Mouse (Mus musculus) cerebellum, adult 9-10 months (tissue): ENCODE data around the gene Chrnb2.

Experiments
- DNase-seq: peaks from one replicate; pipeline ENCODE4 v3.0.0; 2022

Chrnb2 gene

GRCm38 (mm10) chr3:89774236-89774960 lies 10.0 kb upstream of the Chrnb2 start:
- DNase-seq: peak; percentile 56

- peak; percentile 66 for DNase-seq
Observed at GRCm38 (mm10) chr3:89773740-89774211, 9.3 kb upstream of the Chrnb2 start.

GRCm38 (mm10) chr3:89772968-89773709 lies 8.7 kb upstream of the Chrnb2 start, which contains the start of gene Ube2q1:
Gene Ube2q1 (plus strand): TSS chr3:89773616.
- peak; percentile 96 for DNase-seq

- DNase-seq: peak; percentile 93
Observed at GRCm38 (mm10) chr3:89772588-89772967, 8.1 kb upstream of the Chrnb2 start.

- peak; percentile 17 for DNase-seq
Observed at GRCm38 (mm10) chr3:89770425-89771002, 6.1 kb upstream of the Chrnb2 start.

- no peak for DNase-seq
Observed at GRCm38 (mm10) chr3:89769584-89769983, 5.2 kb upstream of the Chrnb2 start.

GRCm38 (mm10) chr3:89759786-89760185 lies 4.6 kb downstream of the Chrnb2 start:
- DNase-seq: peak; percentile 97

GRCm38 (mm10) chr3:89757851-89758250 lies 6.6 kb downstream of the Chrnb2 start:
- peak; percentile 68 for DNase-seq

- peak; percentile 61 for DNase-seq
Observed at GRCm38 (mm10) chr3:89755283-89755682, 9.1 kb downstream of the Chrnb2 start.

- DNase-seq: no peak
Observed at GRCm38 (mm10) chr3:89752307-89752706, 12.1 kb downstream of the Chrnb2 start.

GRCm38 (mm10) chr3:89738509-89738908 lies 25.9 kb downstream of the Chrnb2 start:
- no peak for DNase-seq

- no peak for DNase-seq
Observed at GRCm38 (mm10) chr3:89732091-89732490, 32.3 kb downstream of the Chrnb2 start.

- DNase-seq: peak; percentile 61
Observed at GRCm38 (mm10) chr3:89730350-89731331, 33.8 kb downstream of the Chrnb2 start.

GRCm38 (mm10) chr3:89728848-89729247 lies 35.6 kb downstream of the Chrnb2 start:
- no peak for DNase-seq

GRCm38 (mm10) chr3:89727028-89727427 lies 37.4 kb downstream of the Chrnb2 start:
- DNase-seq: no peak

GRCm38 (mm10) chr3:89723400-89724084 lies 40.9 kb downstream of the Chrnb2 start:
- DNase-seq: no peak

- no peak for DNase-seq
Observed at GRCm38 (mm10) chr3:89722032-89722431, 42.4 kb downstream of the Chrnb2 start.

GRCm38 (mm10) chr3:89715967-89716256 lies 48.5 kb downstream of the Chrnb2 start:
- no peak for DNase-seq

GRCm38 (mm10) chr3:89715207-89715966 lies 49.0 kb downstream of the Chrnb2 start:
- peak; percentile 71 for DNase-seq

- DNase-seq: peak; percentile 89
Observed at GRCm38 (mm10) chr3:89714359-89715206, 49.8 kb downstream of the Chrnb2 start, which contains the start of gene Adar. Gene Adar (plus strand): TSS chr3:89715022.
